Mouse (Mus musculus) monocyte, adult 5-6 weeks (primary cell): ENCODE measurements around the gene Neu2. TPM values are rescaled to one million over a fixed set of nuclear protein-coding genes. Genes with fewer than 3 reads are reported as not detected.
"Not testable (repeated sequence)": the region's sequence is repeated elsewhere in the genome, so short reads cannot be mapped to it uniquely, and the experiment has no call there.

Experiments used
- ATAC-seq: fragments of 153-309, 156-312 bp; replicated peaks from 2 replicates; pipeline ENCODE4 v1.8.0; 2017; ENCODE audit warnings: mild to moderate bottlenecking; ENCODE audit not compliant: low TSS enrichment, insufficient number of reproducible peaks, severe bottlenecking, poor library complexity, low FRiP score
- total RNA-seq: library from RNA; stranded (forward); fragments of 200-1000, 200-491, 200-594 nt; gene quantifications from 3 replicates; pipeline ENCODE4 v1.2.3, GENCODE M21; 2017

The Neu2 gene
- total RNA-seq = not detected in 3 replicates

- no peak for ATAC-seq
Observed at GRCm38 (mm10) chr1:87509561-87510165, at the start of gene Neu2. Gene Neu2 (plus strand): TSS chr1:87509889.

- ATAC-seq = no peak
Observed at GRCm38 (mm10) chr1:87467469-87467868, 42.2 kb upstream of the Neu2 start.

- ATAC-seq = no peak
Observed at GRCm38 (mm10) chr1:87468321-87468720, 41.4 kb upstream of the Neu2 start.

- not testable (repeated sequence) for ATAC-seq
Observed at GRCm38 (mm10) chr1:87469971-87470370, 39.7 kb upstream of the Neu2 start, which contains the start of gene Snorc. Gene Snorc (plus strand): TSS chr1:87470271.

- ATAC-seq = no peak
Observed at GRCm38 (mm10) chr1:87471914-87472313, 37.8 kb upstream of the Neu2 start.

- ATAC-seq = no peak
Observed at GRCm38 (mm10) chr1:87472576-87472975, 37.1 kb upstream of the Neu2 start.

GRCm38 (mm10) chr1:87475076-87475895 lies 34.4 kb upstream of the Neu2 start:
- no peak for ATAC-seq

GRCm38 (mm10) chr1:87482546-87482945 lies 27.1 kb upstream of the Neu2 start:
- ATAC-seq = no peak

GRCm38 (mm10) chr1:87486386-87486785 lies 23.3 kb upstream of the Neu2 start:
- no peak for ATAC-seq

GRCm38 (mm10) chr1:87492285-87492684 lies 17.4 kb upstream of the Neu2 start:
- no peak for ATAC-seq

GRCm38 (mm10) chr1:87493542-87493941 lies 16.1 kb upstream of the Neu2 start:
- ATAC-seq = no peak

GRCm38 (mm10) chr1:87505524-87505923 lies 4.2 kb upstream of the Neu2 start:
- ATAC-seq = no peak

- no peak for ATAC-seq
Observed at GRCm38 (mm10) chr1:87507857-87508256, 1.8 kb upstream of the Neu2 start.

GRCm38 (mm10) chr1:87508591-87509560 lies 813 bp upstream of the Neu2 start:
- ATAC-seq = no peak

GRCm38 (mm10) chr1:87510166-87510691 lies 540 bp downstream of the Neu2 start:
- ATAC-seq = no peak

GRCm38 (mm10) chr1:87510845-87511244 lies 1.2 kb downstream of the Neu2 start:
- ATAC-seq = no peak

GRCm38 (mm10) chr1:87520467-87520866 lies 10.8 kb downstream of the Neu2 start:
- no peak for ATAC-seq

- ATAC-seq = no peak
Observed at GRCm38 (mm10) chr1:87521523-87521922, 11.8 kb downstream of the Neu2 start.

GRCm38 (mm10) chr1:87525041-87525440 lies 15.4 kb downstream of the Neu2 start:
- ATAC-seq = no peak
